11 mouse cellular contexts compared by ENCODE assay signal in the genomic region with DNA sequence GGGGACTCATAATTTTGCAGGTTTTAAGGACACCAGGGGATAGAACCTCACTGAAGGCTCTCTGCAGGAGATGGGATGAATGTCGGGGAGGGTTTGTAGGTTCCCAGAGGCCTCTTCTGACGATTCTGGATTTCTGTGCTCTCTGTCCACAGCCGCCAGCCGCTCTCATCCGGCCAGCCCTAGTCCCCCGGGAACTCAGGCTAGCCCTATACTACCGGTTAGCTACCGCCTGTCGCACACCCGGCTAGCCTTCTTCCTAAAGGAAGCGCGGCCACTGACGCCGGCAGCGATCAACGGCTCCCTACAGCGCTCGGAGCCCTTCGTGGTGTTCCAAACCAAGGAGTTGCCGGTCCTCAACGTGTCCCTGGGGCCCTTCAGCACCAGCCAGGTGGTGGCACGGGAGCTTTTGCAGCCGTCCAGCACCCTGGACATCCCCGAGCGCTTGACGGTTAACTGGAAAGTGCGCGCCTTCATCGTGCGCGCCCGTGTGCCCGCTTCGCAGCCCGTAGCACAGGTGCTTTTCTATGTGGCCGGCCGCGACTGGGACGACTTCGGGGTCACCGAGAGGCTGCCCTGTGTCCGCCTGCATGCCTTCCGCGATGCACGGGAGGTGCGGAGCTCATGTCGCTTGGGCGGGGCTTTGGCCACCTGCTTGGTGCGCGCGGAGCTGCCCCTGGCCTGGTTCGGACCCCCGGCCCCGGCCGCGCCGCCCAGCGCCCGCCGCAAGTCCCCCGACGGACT. TPM values are rescaled to one million over a fixed set of nuclear protein-coding genes. Genes with fewer than 3 reads are reported as not detected.
A peak's percentile ranks its signal among the peaks of the same experiment; 100 is the strongest.
DNase-seq lines count a peak whose midpoint lies in the region; ATAC-seq lines count a peak whose summit lies in the region.
"Had no signal": no experiment of that assay in that cellular context is flagged by ENCODE, and none has a peak within 500 bp of the region (broad histone marks: within the 10 kb centered on the region; RNA-seq: fewer than 3 reads in every experiment).

No protein-coding gene starts in this region.

- H3K4me3 ChIP-seq in lung, embryonic 16.5 days (ENCODE audit: low read length) = peak overlapping the region; percentile 31
- H3K4me3 ChIP-seq in forebrain, embryonic 14.5 days (ENCODE audit: low read depth, low read length) = peak overlapping the region; percentile 39
- peak overlapping the region; percentile 43 for H3K4me3 ChIP-seq in limb, embryonic 13.5 days
- peak overlapping the region; percentile 33 for H3K4me3 ChIP-seq in stomach, embryonic 14.5 days (ENCODE audit: low read depth, low read length)

- no peak for DNase-seq in lung, postnatal 10 days
- peak; percentile 14 for DNase-seq in forebrain, embryonic 14.5 days (ENCODE audit: low spot score)
- DNase-seq in ovary, postnatal 10 days (ENCODE audit: low spot score) = no peak
- no peak for DNase-seq in right cerebral cortex, postnatal 10 days (ENCODE audit: low spot score in 2 of 2)
- DNase-seq: gastrocnemius, postnatal 14 days; thymus, adult 2 months had no signal

- no peaks in the 10 kb centered on the region for H3K9me3 ChIP-seq in lung, embryonic 16.5 days (ENCODE audit: control insufficient read depth, low read length)
- H3K9me3 ChIP-seq in forebrain, embryonic 14.5 days (replicated peaks; ENCODE audit: control insufficient read depth, low read length) = no peaks in the 10 kb centered on the region
- H3K9me3 ChIP-seq in limb, embryonic 13.5 days = no peaks in the 10 kb centered on the region
- H3K9me3 ChIP-seq in stomach, embryonic 14.5 days (ENCODE audit: control insufficient read depth, low read depth, low read length) = no peaks in the 10 kb centered on the region

- H3K36me3 ChIP-seq in lung, embryonic 16.5 days (ENCODE audit: control insufficient read depth, insufficient read depth, low read length) = no peaks in the 10 kb centered on the region
- H3K36me3 ChIP-seq in forebrain, embryonic 14.5 days (ENCODE audit: control insufficient read depth, insufficient read depth, low read length) = no peaks in the 10 kb centered on the region
- H3K36me3 ChIP-seq in limb, embryonic 13.5 days = no peaks in the 10 kb centered on the region
- no peaks in the 10 kb centered on the region for H3K36me3 ChIP-seq in stomach, embryonic 14.5 days (ENCODE audit: control insufficient read depth, insufficient read depth, low read length)

- no peak overlapping the region for H3K27ac ChIP-seq in lung, embryonic 16.5 days (ENCODE audit: low read length)
- H3K27ac ChIP-seq in forebrain, embryonic 14.5 days (ENCODE audit: low read depth, low read length) = no peak overlapping the region
- no peak overlapping the region for H3K27ac ChIP-seq in limb, embryonic 13.5 days
- no peak overlapping the region for H3K27ac ChIP-seq in stomach, embryonic 14.5 days (ENCODE audit: low read length)

- no peaks in the 10 kb centered on the region for H3K4me1 ChIP-seq in lung, embryonic 16.5 days (replicated peaks; ENCODE audit: control insufficient read depth, insufficient read depth, low read length)
- 0 out of 2 replicates have a peak, but pooled peaks cover 3% of the 10 kb centered on the region for H3K4me1 ChIP-seq in forebrain, embryonic 14.5 days (ENCODE audit: control insufficient read depth, insufficient read depth, low read length)
- peaks cover 9% of the 10 kb centered on the region for H3K4me1 ChIP-seq in limb, embryonic 13.5 days
- H3K4me1 ChIP-seq in stomach, embryonic 14.5 days (ENCODE audit: control insufficient read depth, insufficient read depth, low read length) = peaks cover 6% of the 10 kb centered on the region; the same call in 1 of the 2 replicates

- no peak for ATAC-seq in lung, embryonic 16.5 days (ENCODE audit: low read depth)
- no peak; the same call in 1 of the 2 replicates for ATAC-seq in forebrain, embryonic 14.5 days
- no peak for ATAC-seq in limb, embryonic 13.5 days (ENCODE audit: low FRiP score, low read depth)
- no peak for ATAC-seq in stomach, embryonic 14.5 days (ENCODE audit: insufficient number of reproducible peaks, insufficient read depth, low FRiP score, low read depth)
- no peak for ATAC-seq in erythroid progenitor cell, adult 5-6 weeks (replicated peaks; ENCODE audit: low FRiP score, poor library complexity, severe bottlenecking)
- ATAC-seq: activated CD4-positive, CD25-positive, alpha-beta regulatory T cell, adult 4 months had no signal

- WGBS in lung, embryonic 16.5 days = under 1% methylated on average over 59 of the region's 62 CpGs
- WGBS in forebrain, embryonic 14.5 days = 1% methylated on average over 59 of the region's 62 CpGs
- under 1% methylated on average over 62 of the region's 62 CpGs for WGBS in limb, embryonic 13.5 days
- WGBS in stomach, embryonic 14.5 days = 2% methylated on average over 62 of the region's 62 CpGs

- peaks cover 44% of the 10 kb centered on the region for H3K27me3 ChIP-seq in lung, embryonic 16.5 days (ENCODE audit: control insufficient read depth, insufficient read depth, low read depth, low read length)
- peaks cover 39% of the 10 kb centered on the region for H3K27me3 ChIP-seq in forebrain, embryonic 14.5 days (replicated peaks; ENCODE audit: control insufficient read depth, insufficient read depth, low read length)
- H3K27me3 ChIP-seq in limb, embryonic 13.5 days = peaks cover 81% of the 10 kb centered on the region
- H3K27me3 ChIP-seq in stomach, embryonic 14.5 days (ENCODE audit: control insufficient read depth, insufficient read depth, low read length) = peaks cover 38% of the 10 kb centered on the region

- no peak overlapping the region for H3K9ac ChIP-seq in lung, embryonic 16.5 days (ENCODE audit: low read length)
- H3K9ac ChIP-seq in forebrain, embryonic 14.5 days (ENCODE audit: low read length) = peak overlapping the region; percentile 54
- H3K9ac ChIP-seq in limb, embryonic 13.5 days = no peak overlapping the region; the same call in 1 of the 2 replicates
- H3K9ac ChIP-seq in stomach, embryonic 14.5 days (replicated peaks; ENCODE audit: low read depth, low read length) = no peak overlapping the region

- peak overlapping the region; percentile 41 for H3K4me2 ChIP-seq in lung, embryonic 16.5 days (ENCODE audit: low read depth, low read length)
- H3K4me2 ChIP-seq in forebrain, embryonic 14.5 days (ENCODE audit: low read length) = peak overlapping the region; percentile 68
- peak overlapping the region; percentile 67 for H3K4me2 ChIP-seq in limb, embryonic 13.5 days (replicated peaks)
- H3K4me2 ChIP-seq in stomach, embryonic 14.5 days (replicated peaks; ENCODE audit: low read depth, low read length) = peak overlapping the region; percentile 49

RNA-seq across cellular contexts. Expression of a gene that starts 45.6 kb away (rescaled TPM):
- polyA plus RNA-seq in lung, embryonic 16.5 days (2015; fragmentation: Nextera tagmentation; extraction: Ambion mirVana) = 0.04 TPM in 1 of 2 replicates, not detected in the other
- polyA plus RNA-seq in forebrain, embryonic 14.5 days (2014; fragmentation: Nextera tagmentation; extraction: Ambion mirVana) = 0.85 and 0.89 TPM in 2 replicates
- 0.65 and 0.84 TPM in 2 replicates for polyA plus RNA-seq in limb, embryonic 13.5 days (2015; fragmentation: Nextera tagmentation; extraction: Ambion mirVana)
- polyA plus RNA-seq in stomach, embryonic 14.5 days (2014; fragmentation: Nextera tagmentation; extraction: Ambion mirVana) = 0.55 and 0.57 TPM in 2 replicates
- total RNA-seq in erythroid progenitor cell, adult 5-6 weeks (2015; ENCODE audit: low replicate concordance) = 1.3 TPM in 1 of 2 replicates, not detected in the other
- 0.51 and 2.0 TPM in 2 replicates for total RNA-seq in erythroid progenitor cell, adult 5-6 weeks (2017; ENCODE audit: low replicate concordance)
- polyA plus RNA-seq: activated CD4-positive, CD25-positive, alpha-beta regulatory T cell, adult 4 months had no signal
